Mouse (Mus musculus): Measurements from ENCODE around the gene Tubb4a. TPM values are rescaled to one million over a fixed set of nuclear protein-coding genes. Genes with fewer than 3 reads are reported as not detected.
"Not testable (repeated sequence)": the region's sequence is repeated elsewhere in the genome, so short reads cannot be mapped to it uniquely, and the experiment has no call there.

Gene Tubb4a
- polyA plus RNA-seq, 1 experiment, result 1.4 TPM

- TF ChIP-seq GATA1 (IDR thresholded peaks at IDR 0.05; ENCODE audit: borderline replicate concordance, low read length), result no peak
- no peak for TF ChIP-seq FLI1 (IDR thresholded peaks at IDR 0.05; ENCODE audit: low read length)
- Histone ChIP-seq H3K27me3 (replicated peaks) (peaks cover 73% of the 10 kb centered on the region), H3K9me3 (no peaks in the 10 kb centered on the region), H3K36me3 (replicated peaks; ENCODE audit: low read length) (peaks cover 6% of the 10 kb centered on the region), H3K4me3 (replicated peaks) (peak overlapping the region; percentile 91), H3K4me1 (peaks cover 50% of the 10 kb centered on the region)
Observed at GRCm38 (mm10) chr17:57061069-57061468, 26.5 kb downstream of the Tubb4a start.

DNA sequence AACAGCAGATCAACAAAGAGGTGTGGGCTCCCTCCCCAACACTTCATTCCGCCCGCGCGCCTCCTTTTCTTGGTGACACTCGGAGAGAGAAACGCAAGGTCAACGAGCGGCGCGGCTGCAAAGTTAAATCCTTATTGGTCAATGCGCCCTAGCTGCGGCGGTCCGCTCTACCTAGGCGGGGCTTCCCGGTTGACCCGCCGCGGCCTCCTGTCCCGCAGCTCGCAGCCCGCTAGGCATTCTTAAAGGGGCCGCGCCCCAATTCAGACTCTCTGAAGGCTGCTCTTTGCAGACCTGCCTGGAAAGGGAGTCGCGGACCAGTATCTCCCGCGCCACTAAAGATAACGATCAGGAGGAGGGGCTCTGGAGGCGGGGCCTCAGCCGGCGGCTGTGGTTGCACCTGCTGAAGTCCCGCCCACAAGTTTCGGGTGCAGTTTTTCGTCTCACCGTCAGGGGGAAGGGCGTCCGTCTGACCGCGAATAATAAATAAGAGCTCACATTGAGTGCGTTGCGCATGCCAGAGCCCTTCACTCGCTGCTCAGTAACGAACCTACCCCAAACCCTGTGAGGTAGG is 27.3 kb downstream of the Tubb4a start:
- peaks cover 47% of the 10 kb centered on the region for H3K4me1 ChIP-seq
- peaks cover 76% of the 10 kb centered on the region for H3K27me3 ChIP-seq (replicated peaks)
- TF ChIP-seq FLI1 (IDR thresholded peaks at IDR 0.05; ENCODE audit: low read length) (no peak), GATA1 (IDR thresholded peaks at IDR 0.05; ENCODE audit: borderline replicate concordance, low read length) (0 out of 3 replicates have a peak, but pooled peaks have one; percentile 20)
- peak overlapping the region; percentile 91 for H3K4me3 ChIP-seq (replicated peaks)
- peaks cover under 1% of the 10 kb centered on the region for H3K36me3 ChIP-seq (replicated peaks; ENCODE audit: low read length)
- no peaks in the 10 kb centered on the region for H3K9me3 ChIP-seq

DNA sequence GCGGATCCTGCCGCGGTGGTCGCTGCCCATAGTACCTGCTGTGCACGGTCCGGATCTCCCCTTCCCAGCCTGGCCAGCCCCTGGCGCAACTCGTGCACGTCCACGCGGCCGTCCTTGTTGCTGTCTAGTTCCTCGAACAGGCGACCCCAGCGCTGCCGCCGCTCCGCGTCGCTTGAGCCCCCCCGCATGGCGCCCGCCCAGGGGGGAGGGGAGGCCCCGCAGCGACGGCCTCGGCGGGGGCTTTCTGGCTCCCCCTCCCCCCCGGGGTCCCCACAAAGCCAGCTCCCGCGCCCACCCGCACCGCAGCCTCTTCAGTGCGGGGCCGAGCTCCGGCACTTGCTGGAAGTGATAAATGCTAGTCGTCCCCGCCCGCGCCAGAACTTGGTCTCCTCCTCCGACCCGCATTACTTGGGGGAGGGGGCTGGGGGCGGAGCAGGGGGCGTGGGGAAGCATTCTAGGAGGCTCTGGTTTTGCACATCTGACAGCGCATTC is 28.1 kb downstream of the Tubb4a start, which contains the start of gene Slc25a23:
Gene Slc25a23, minus strand, starts transcription at position 378 of the 492 bp plus-strand sequence.
- H3K27me3 ChIP-seq (replicated peaks), result peaks cover 73% of the 10 kb centered on the region
- no peaks in the 10 kb centered on the region for H3K36me3 ChIP-seq (replicated peaks; ENCODE audit: low read length)
- TF ChIP-seq FLI1 (IDR thresholded peaks at IDR 0.05; ENCODE audit: low read length) (no peak), GATA1 (IDR thresholded peaks at IDR 0.05; ENCODE audit: borderline replicate concordance, low read length) (no peak)
- peak within 1 kb of the TSS; percentile 91 for H3K4me3 ChIP-seq (replicated peaks)
- no peaks in the 10 kb centered on the region for H3K9me3 ChIP-seq
- H3K4me1 ChIP-seq, result peaks cover 43% of the 10 kb centered on the region

DNA sequence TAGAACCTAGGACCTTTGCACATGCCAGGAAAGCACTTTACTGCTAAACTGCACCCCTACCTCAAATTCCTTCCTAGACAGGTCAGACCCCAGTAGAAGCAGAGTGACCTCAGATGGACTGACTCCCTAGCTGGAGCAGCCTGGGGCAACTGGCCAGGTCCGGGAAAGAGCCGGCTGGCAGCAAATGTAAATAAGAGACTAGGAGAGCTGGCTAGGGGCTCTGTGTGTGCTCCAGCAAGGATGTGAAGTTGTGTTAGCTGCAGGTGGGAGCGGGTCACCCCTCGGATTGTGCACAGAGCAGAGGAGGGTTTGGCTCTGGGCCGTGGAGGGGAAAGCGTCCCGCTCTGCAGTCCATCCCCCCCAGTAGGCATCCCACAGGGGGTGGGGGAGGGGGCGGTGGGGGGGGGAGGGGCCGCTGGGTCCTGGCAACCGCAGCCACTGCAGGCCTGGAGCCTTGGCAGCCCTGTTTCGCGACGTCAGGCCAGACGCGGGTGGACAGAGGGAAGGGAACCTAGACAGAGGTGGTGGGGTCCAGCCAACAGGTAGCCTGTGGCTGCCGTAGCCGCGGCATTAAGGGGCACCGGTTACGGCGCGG is 28.6 kb downstream of the Tubb4a start, which contains the start of gene Crb3:
Gene Crb3, plus strand, starts transcription at position 215 of the 595 bp plus-strand sequence.
- H3K4me3 ChIP-seq (replicated peaks), result peak within 1 kb of the TSS; percentile 91
- H3K9me3 ChIP-seq, result no peaks in the 10 kb centered on the region
- TF ChIP-seq FLI1 (IDR thresholded peaks at IDR 0.05; ENCODE audit: low read length) (no peak), GATA1 (IDR thresholded peaks at IDR 0.05; ENCODE audit: borderline replicate concordance, low read length) (no peak)
- no peaks in the 10 kb centered on the region for H3K36me3 ChIP-seq (replicated peaks; ENCODE audit: low read length)
- H3K27me3 ChIP-seq (replicated peaks), result peaks cover 68% of the 10 kb centered on the region
- peaks cover 40% of the 10 kb centered on the region for H3K4me1 ChIP-seq

DNA sequence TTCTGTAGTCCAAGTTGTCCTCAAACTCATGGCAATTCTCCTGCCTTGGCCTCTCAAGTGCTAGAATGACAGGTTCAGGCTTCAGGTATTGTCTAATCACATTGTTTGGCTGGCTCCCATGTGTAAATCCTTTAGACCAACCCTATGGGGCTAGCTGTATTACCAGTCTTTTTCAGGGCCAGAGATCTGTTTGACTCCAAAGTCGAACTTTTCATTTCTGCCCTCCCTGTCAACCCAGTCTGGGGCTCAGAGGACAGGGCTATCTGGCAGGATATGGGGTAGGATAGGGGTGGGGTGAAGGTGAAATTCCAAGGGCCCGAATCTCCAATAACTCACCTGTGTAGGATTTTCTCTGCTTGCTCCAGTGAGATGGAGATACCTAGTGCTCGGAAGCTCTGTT is 31.3 kb downstream of the Tubb4a start:
- H3K27me3 ChIP-seq (replicated peaks), result peaks cover 55% of the 10 kb centered on the region
- TF ChIP-seq FLI1 (IDR thresholded peaks at IDR 0.05; ENCODE audit: low read length) (no peak), GATA1 (IDR thresholded peaks at IDR 0.05; ENCODE audit: borderline replicate concordance, low read length) (no peak)
- peaks cover 25% of the 10 kb centered on the region for H3K4me1 ChIP-seq
- H3K4me3 ChIP-seq (replicated peaks), result no peak overlapping the region
- no peaks in the 10 kb centered on the region for H3K36me3 ChIP-seq (replicated peaks; ENCODE audit: low read length)
- no peaks in the 10 kb centered on the region for H3K9me3 ChIP-seq

DNA sequence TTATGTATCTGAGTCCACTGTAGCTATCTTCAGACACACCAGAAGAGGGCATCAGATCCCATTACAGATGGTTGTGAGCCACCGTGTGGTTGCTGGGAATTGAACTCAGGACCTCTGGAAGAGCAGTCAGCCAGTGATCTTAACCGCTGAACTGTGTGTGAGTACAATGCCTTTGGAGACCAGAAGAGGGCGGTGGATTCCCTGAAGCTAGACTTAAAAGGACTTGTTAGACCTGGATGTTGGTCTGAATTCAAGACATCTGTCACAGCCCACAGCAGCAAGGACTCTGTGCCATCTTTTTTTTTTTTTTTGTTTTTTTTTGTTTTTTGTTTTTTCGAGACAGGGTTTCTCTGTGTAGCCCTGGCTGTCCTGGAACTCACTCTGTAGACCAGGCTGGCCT is 35.9 kb downstream of the Tubb4a start:
- not testable (repeated sequence) for H3K4me1 ChIP-seq; H3K4me3 ChIP-seq (replicated peaks); H3K9me3 ChIP-seq; H3K36me3 ChIP-seq (replicated peaks; ENCODE audit: low read length)
- H3K27me3 ChIP-seq (replicated peaks), result peaks cover 17% of the 10 kb centered on the region

DNA sequence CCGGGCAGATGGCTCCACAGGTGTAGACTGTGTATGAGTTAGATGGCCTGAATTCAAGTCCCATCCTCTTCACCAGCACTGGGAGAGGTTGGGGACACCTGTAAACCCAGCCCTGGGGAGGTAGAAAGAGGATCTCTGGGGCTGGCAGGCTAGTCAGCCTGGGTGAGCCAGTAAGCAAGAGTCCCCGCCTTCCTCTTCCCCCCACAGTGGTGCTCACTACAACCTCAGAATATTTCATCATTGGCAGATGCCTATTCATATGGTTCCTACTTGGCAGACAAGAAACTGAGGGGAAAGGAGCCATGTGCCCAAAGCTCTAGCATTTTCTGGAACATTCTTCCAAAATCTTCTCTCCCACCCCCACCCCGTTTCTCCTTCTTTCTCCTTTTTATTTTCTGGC is 38.8 kb downstream of the Tubb4a start:
- Histone ChIP-seq H3K4me1 (no peaks in the 10 kb centered on the region; the same call in none of the 2 replicates), H3K9me3 (no peaks in the 10 kb centered on the region), H3K4me3 (replicated peaks) (no peak overlapping the region), H3K27me3 (replicated peaks) (peaks cover 23% of the 10 kb centered on the region), H3K36me3 (replicated peaks; ENCODE audit: low read length) (no peaks in the 10 kb centered on the region)
- TF ChIP-seq GATA1 (IDR thresholded peaks at IDR 0.05; ENCODE audit: borderline replicate concordance, low read length) (no peak), FLI1 (IDR thresholded peaks at IDR 0.05; ENCODE audit: low read length) (no peak)

GRCm38 (mm10) chr17:57047406-57047805 is 40.2 kb downstream of the Tubb4a start:
- H3K36me3 ChIP-seq (replicated peaks; ENCODE audit: low read length), result no peaks in the 10 kb centered on the region
- no peak overlapping the region for H3K4me3 ChIP-seq (replicated peaks)
- peaks cover 21% of the 10 kb centered on the region for H3K27me3 ChIP-seq (replicated peaks)
- H3K4me1 ChIP-seq, result peaks cover 4% of the 10 kb centered on the region
- H3K9me3 ChIP-seq, result no peaks in the 10 kb centered on the region
- TF ChIP-seq GATA1 (IDR thresholded peaks at IDR 0.05; ENCODE audit: borderline replicate concordance, low read length) (no peak), FLI1 (IDR thresholded peaks at IDR 0.05; ENCODE audit: low read length) (no peak)

DNA sequence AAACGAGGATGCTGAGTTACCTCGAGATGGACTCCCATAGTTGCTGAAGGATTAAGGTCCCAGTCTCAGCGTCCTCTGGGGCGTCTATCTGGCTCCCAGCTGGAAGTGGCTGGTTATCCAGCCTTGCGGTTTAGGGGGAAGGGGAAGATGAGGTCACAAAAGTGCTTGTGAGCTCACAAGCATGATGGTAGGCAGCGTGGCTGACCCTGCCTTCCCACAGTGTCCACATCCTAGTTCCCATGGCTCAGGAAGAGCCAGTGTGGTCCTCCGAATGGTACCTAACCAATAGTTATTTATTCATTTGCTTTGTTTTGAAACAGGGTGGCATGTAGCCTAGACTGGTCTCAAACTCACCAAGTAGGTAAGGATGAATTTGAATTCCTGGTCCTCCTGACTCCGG is 46.0 kb downstream of the Tubb4a start, which contains the start of gene Slc25a41:
Gene Slc25a41, minus strand, starts transcription at position 101 of the 400 bp plus-strand sequence.
- H3K9me3 ChIP-seq, result peaks cover 3% of the 10 kb centered on the region; the same call in 1 of the 2 replicates
- no peaks in the 10 kb centered on the region for H3K36me3 ChIP-seq (replicated peaks; ENCODE audit: low read length)
- TF ChIP-seq GATA1 (IDR thresholded peaks at IDR 0.05; ENCODE audit: borderline replicate concordance, low read length), result no peak
- peaks cover 30% of the 10 kb centered on the region for H3K4me1 ChIP-seq
- peaks cover 36% of the 10 kb centered on the region for H3K27me3 ChIP-seq (replicated peaks)
- H3K4me3 ChIP-seq (replicated peaks), result no peak within 1 kb of the TSS

- peaks cover 3% of the 10 kb centered on the region; the same call in 1 of the 2 replicates for H3K9me3 ChIP-seq
- no peaks in the 10 kb centered on the region for H3K36me3 ChIP-seq (replicated peaks; ENCODE audit: low read length)
- no peak overlapping the region for H3K4me3 ChIP-seq (replicated peaks)
- TF ChIP-seq GATA1 (IDR thresholded peaks at IDR 0.05; ENCODE audit: borderline replicate concordance, low read length) (no peak), FLI1 (IDR thresholded peaks at IDR 0.05; ENCODE audit: low read length) (no peak)
- peaks cover 30% of the 10 kb centered on the region for H3K4me1 ChIP-seq
- peaks cover 22% of the 10 kb centered on the region for H3K27me3 ChIP-seq (replicated peaks)
Observed at GRCm38 (mm10) chr17:57038978-57039377, 48.6 kb downstream of the Tubb4a start.
